Mouse (Mus musculus): ENCODE results near the gene Tmem72.

GRCm38 (mm10) chr6:116643881-116644280 lies 72.8 kb downstream of the Tmem72 start:
- TF ChIP-seq CTCF (IDR thresholded peaks at IDR 0.05) (no peak), EP300 (IDR thresholded peaks at IDR 0.05) (no peak)
